Mouse (Mus musculus) megakaryocyte, embryonic 14.5 days (primary cell): ENCODE measurements around the gene Tmem108.

ENCODE experiments used
- FLI1 ChIP-seq: IDR thresholded peaks from 2 replicates; pipeline ENCODE4 v1.6.1; 2012; ENCODE audit warnings: low read length, inconsistent platforms, mixed read lengths
- GATA1 ChIP-seq: IDR thresholded peaks from 3 replicates; pipeline ENCODE4 v1.6.1; 2012; ENCODE audit warnings: mixed read lengths, low read length, inconsistent platforms, borderline replicate concordance

GRCm38 (mm10) chr9:103707000-103707790 is 54.4 kb downstream of the Tmem108 start:
- TF ChIP-seq GATA1 (no peak), FLI1 (no peak)
